Mouse (Mus musculus) adipocyte (in vitro differentiated cells): ENCODE measurements around the gene Colgalt1.

Source experiments
- DNase-seq: peaks from one replicate; pipeline ENCODE4 v3.0.0-alpha.2; 2016; ENCODE audit warnings: low spot score

Gene Colgalt1

GRCm38 (mm10) chr8:71629096-71629697 lies 18.4 kb downstream of the Colgalt1 start:
- no peak for DNase-seq

- DNase-seq, result no peak
Measured at GRCm38 (mm10) chr8:71629781-71630212, 19.0 kb downstream of the Colgalt1 start.

GRCm38 (mm10) chr8:71630761-71631160 lies 20.0 kb downstream of the Colgalt1 start:
- DNase-seq, result no peak

GRCm38 (mm10) chr8:71631897-71632296 lies 21.1 kb downstream of the Colgalt1 start:
- no peak for DNase-seq

- DNase-seq, result no peak
Measured at GRCm38 (mm10) chr8:71633164-71633563, 22.4 kb downstream of the Colgalt1 start.

GRCm38 (mm10) chr8:71633981-71634667 lies 23.3 kb downstream of the Colgalt1 start:
- DNase-seq, result no peak

GRCm38 (mm10) chr8:71637149-71638095 lies 26.6 kb downstream of the Colgalt1 start:
- DNase-seq, result no peak

- no peak for DNase-seq
Measured at GRCm38 (mm10) chr8:71638321-71638720, 27.5 kb downstream of the Colgalt1 start.

GRCm38 (mm10) chr8:71639318-71639717 lies 28.5 kb downstream of the Colgalt1 start:
- no peak for DNase-seq

- no peak for DNase-seq
Measured at GRCm38 (mm10) chr8:71645510-71645909, 34.7 kb downstream of the Colgalt1 start.

GRCm38 (mm10) chr8:71654600-71654999 lies 43.8 kb downstream of the Colgalt1 start:
- DNase-seq, result no peak

GRCm38 (mm10) chr8:71657816-71658215 lies 47.0 kb downstream of the Colgalt1 start:
- DNase-seq, result no peak

- DNase-seq, result no peak
Measured at GRCm38 (mm10) chr8:71658515-71659049, 47.8 kb downstream of the Colgalt1 start.

- no peak for DNase-seq
Measured at GRCm38 (mm10) chr8:71659751-71660150, 49.0 kb downstream of the Colgalt1 start.

- DNase-seq, result peak; percentile 89
Measured at GRCm38 (mm10) chr8:71660325-71661120, 49.7 kb downstream of the Colgalt1 start.

- DNase-seq, result no peak
Measured at GRCm38 (mm10) chr8:71665331-71666130, 54.7 kb downstream of the Colgalt1 start.

- no peak for DNase-seq
Measured at GRCm38 (mm10) chr8:71666855-71667254, 56.1 kb downstream of the Colgalt1 start.

- no peak for DNase-seq
Measured at GRCm38 (mm10) chr8:71667256-71667655, 56.5 kb downstream of the Colgalt1 start.

- DNase-seq, result no peak
Measured at GRCm38 (mm10) chr8:71668220-71668975, 57.6 kb downstream of the Colgalt1 start.

- DNase-seq, result no peak
Measured at GRCm38 (mm10) chr8:71670198-71670597, 59.4 kb downstream of the Colgalt1 start.
